Mouse (Mus musculus) testis, postnatal 14 days (tissue): ENCODE data around the gene Pfkp.

Source experiments
- DNase-seq: peaks from one replicate; pipeline ENCODE4 v3.0.0; 2021; ENCODE audit warnings: low spot score

Pfkp gene

GRCm38 (mm10) chr13:6602786-6603409 is 45.7 kb downstream of the Pfkp start:
- no peak for DNase-seq

- DNase-seq = no peak
Observed at GRCm38 (mm10) chr13:6601676-6602075, 46.9 kb downstream of the Pfkp start.

GRCm38 (mm10) chr13:6600626-6601025 is 48.0 kb downstream of the Pfkp start:
- DNase-seq = no peak

GRCm38 (mm10) chr13:6597801-6598200 is 50.8 kb downstream of the Pfkp start:
- no peak for DNase-seq

GRCm38 (mm10) chr13:6595403-6595802 is 53.2 kb downstream of the Pfkp start:
- DNase-seq = no peak

GRCm38 (mm10) chr13:6590846-6591245 is 57.7 kb downstream of the Pfkp start:
- DNase-seq = no peak

GRCm38 (mm10) chr13:6586009-6586408 is 62.6 kb downstream of the Pfkp start:
- no peak for DNase-seq

- DNase-seq = no peak
Observed at GRCm38 (mm10) chr13:6583499-6584125, 65.0 kb downstream of the Pfkp start.

GRCm38 (mm10) chr13:6575920-6576509 is 72.6 kb downstream of the Pfkp start:
- no peak for DNase-seq

- DNase-seq = no peak
Observed at GRCm38 (mm10) chr13:6565571-6565970, 83.0 kb downstream of the Pfkp start.

GRCm38 (mm10) chr13:6562409-6562808 is 86.2 kb downstream of the Pfkp start:
- no peak for DNase-seq

GRCm38 (mm10) chr13:6557771-6558170 is 90.8 kb downstream of the Pfkp start:
- no peak for DNase-seq

- DNase-seq = no peak
Observed at GRCm38 (mm10) chr13:6555656-6556055, 92.9 kb downstream of the Pfkp start.

GRCm38 (mm10) chr13:6553708-6554107 is 94.9 kb downstream of the Pfkp start:
- DNase-seq = no peak

GRCm38 (mm10) chr13:6535287-6535932 is 113.2 kb downstream of the Pfkp start:
- DNase-seq = no peak

GRCm38 (mm10) chr13:6532683-6533082 is 115.9 kb downstream of the Pfkp start:
- no peak for DNase-seq
